Mouse (Mus musculus) embryo, embryonic 9.5 days (tissue): ENCODE results near the gene Atg9a.
A peak's percentile ranks its signal among the peaks of the same experiment; 100 is the strongest.

Experiments used
- DNase-seq: peaks from one replicate; pipeline ENCODE4 v3.0.0-alpha.2; 2017; ENCODE audit errors: extremely low spot score

Atg9a gene

GRCm38 (mm10) chr1:75215785-75216184 is 23.8 kb upstream of the Atg9a start:
- no peak for DNase-seq

DNA sequence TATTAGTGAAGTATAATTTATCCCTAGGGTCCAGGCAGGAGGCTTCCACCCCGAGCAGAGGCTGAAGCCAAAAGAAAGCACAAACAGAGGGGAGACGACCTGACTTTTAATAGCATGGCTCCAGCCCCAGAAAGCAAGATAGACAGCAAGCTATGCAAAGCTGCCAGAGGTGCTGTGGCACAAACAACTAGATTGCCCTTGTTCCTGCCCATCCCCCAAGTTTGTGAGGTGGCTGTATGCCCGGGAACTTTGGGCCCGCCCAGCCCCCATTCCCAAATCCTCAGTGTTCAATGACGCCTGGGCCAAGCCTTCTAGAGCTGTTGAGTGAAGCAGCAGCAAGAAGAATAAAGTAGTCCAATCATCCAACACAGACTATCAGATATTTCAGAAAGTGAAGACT is 22.9 kb upstream of the Atg9a start:
- DNase-seq: no peak

GRCm38 (mm10) chr1:75214442-75214841 is 22.4 kb upstream of the Atg9a start:
- DNase-seq: no peak

GRCm38 (mm10) chr1:75213096-75213495 is 21.1 kb upstream of the Atg9a start:
- no peak for DNase-seq

GRCm38 (mm10) chr1:75212542-75212941 is 20.5 kb upstream of the Atg9a start:
- DNase-seq: no peak

- DNase-seq: no peak
Measured at GRCm38 (mm10) chr1:75211141-75211708, 19.2 kb upstream of the Atg9a start.

DNA sequence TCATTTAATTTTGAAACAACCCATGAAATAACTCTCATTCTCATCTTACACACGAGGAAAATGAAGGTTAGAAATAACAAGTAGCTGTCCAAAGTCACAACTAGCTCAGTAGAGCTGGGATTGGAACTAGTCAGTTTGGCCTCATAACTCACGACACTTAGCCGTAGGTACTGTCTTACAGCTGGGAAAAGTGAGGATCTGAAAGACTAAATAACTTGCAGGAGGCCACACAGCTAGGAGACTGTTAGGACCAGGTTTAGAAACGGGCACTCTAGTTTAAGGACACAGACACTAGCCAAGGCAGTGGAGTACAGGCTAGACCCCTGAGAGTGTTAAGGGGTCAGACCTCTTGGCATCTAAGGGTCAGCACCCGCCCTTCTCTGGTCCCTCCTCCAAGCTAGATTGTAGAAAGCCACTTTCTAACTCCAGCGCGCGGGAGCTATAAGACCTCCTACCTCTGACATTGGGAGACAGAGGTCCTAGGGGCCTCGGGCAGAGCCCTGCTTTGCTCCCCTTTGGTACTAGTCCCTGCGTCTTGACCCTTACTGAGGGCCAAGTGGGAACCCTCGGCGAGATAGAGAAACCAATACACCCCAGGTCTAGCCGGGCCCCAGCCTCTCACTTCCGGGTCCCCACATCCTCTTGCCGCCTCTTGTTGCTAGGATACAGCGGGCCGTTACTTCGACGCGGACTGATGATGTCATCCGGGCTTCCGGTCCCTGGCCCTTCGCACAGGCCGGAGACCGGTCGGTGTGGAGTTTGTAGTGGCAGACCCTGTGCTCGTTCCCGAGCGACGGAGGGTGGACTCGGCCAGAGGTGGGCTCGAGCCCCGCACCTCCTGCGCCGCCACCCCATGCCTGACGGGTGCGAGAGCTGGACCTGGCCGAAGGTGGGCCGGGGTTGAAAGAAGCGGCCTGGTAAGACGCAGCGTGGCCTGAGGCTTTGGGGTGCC is 18.4 kb upstream of the Atg9a start, which contains the start of the genes Glb1l and Stk16:
TSS of gene Glb1l (minus strand) at position 678 of the 952 bp plus-strand sequence.
TSS of gene Stk16 (plus strand) at position 703 of the 952 bp plus-strand sequence.
- peak; percentile 95 for DNase-seq

- peak; percentile 35 for DNase-seq
Measured at GRCm38 (mm10) chr1:75208967-75209678, 17.1 kb upstream of the Atg9a start.

GRCm38 (mm10) chr1:75201236-75201635 is 9.2 kb upstream of the Atg9a start:
- no peak for DNase-seq

- DNase-seq: no peak
Measured at GRCm38 (mm10) chr1:75192452-75192851, 456 bp upstream of the Atg9a start.

DNA sequence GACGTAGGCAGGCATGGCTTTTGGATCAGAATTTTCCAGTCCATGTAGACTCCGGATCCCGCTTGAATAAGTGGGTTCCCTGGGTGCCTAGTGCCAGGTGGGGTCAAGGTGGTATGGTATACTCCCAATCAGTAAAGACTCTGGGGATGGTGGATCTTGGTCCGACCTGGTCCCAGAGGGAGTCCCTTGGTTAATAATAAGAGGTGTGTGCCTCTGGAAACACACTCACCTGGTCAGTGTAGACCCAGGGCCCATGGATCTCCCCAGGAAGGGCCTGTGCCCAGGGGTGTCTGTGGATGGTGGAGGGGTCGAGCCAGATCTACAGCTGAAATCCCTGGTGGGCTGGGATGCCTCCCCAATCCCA is 756 bp downstream of the Atg9a start:
- DNase-seq: no peak

DNA sequence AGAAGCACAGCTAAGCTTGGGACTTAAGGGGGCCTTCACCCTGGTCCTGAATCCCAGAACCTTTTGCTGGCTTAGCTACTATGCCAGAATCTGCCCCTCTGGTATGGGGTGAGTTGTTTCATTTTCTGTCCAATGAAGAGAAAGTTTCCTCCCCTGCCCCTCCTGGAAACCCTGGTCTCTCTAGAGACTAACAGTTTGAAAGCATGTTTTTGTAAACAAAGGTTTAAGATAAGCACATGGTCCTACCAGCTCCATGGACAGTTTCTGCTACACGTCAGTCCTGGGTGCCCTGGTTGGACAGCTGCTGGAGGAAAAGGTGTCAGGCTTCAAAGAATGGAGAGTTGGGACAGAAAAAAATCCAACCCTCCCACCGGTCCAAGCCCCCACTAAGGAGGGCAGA is 1.4 kb downstream of the Atg9a start:
- no peak for DNase-seq

DNA sequence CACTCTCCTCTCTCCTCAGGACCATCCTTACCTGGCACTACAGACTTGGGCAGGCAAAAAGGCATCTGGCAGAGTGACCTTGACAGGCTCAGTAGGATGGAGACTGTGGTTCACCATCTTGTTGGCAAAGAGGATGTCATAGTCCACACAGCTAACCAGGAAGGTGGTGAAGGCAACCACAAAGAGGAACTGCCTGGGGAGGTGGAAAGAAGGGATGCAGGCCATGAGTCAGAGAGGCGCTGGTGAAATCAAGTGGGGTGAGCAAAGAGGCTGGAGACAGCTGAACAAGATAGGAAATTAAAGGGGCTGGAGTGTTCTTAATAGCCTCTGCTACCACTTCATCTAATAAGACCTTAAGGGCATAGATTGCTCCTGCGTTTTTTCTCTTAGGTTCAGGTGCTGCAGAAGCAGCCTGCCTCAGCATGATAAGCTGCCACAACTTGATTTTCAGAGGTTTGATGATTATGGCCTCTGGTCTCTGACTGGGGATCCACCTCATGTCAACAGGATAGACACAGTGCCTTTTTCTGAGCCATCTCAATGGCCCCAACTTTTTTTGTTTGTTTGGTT is 4.0 kb downstream of the Atg9a start:
- no peak for DNase-seq

DNA sequence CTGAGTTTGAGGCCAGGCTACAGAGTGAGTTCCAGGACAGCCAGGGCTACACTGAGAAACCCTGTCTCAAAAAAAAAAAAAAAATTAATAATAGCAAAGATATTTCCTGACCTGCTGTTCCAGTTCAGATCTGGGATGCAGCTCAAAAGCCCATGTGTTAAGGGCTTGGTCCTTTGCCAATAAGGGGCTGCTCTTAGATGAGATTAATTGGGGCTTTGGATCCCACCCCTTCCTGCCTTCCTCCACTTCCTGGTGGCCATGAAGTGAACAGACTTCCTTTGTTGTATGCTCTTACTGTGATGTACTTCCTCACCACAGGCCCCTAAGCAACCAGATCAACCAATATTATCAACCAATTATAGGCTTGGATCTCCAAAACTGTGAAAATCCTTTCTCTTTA is 4.9 kb downstream of the Atg9a start:
- no peak for DNase-seq

DNA sequence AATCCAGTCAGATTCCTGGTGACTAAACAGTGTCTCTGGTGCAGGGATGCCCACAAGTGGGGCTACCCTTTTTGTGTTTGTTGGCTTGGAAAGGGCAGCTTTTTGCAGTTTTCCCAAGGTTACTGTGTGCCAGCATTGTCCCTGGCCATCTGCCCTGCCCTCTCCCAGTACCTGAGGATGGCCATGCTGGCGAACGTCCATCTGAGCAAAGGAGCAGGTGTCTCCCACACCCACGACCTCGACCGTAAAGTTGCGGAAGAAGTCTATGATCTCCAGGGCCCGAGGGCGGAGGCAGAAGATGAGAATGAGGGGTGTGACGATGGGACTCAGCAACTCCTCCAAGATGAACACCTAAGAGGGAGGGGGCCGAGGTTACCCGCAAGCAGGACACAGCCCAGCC is 6.5 kb downstream of the Atg9a start:
- DNase-seq: no peak

DNA sequence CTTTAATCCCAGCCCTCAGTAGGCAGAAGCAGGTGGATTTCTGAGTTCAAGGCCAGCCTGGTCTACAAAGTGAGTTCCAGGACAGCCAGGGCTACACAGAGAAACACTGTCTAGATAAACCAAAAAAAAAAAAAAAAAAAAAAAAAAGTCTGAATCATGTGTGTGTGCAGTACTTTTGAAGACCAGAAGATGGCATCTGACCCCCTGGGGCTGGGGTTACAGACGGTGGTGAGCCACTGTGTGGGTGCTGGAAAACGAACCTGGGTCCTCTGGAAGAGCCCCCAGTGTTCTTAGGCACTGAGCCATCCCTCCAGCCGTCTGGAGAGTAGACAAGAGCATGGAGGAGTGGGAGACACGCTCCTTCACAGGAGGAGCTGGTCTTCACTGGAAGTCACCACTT is 9.8 kb downstream of the Atg9a start:
- DNase-seq: no peak

- DNase-seq: no peak
Measured at GRCm38 (mm10) chr1:75181377-75181870, 10.6 kb downstream of the Atg9a start.

DNA sequence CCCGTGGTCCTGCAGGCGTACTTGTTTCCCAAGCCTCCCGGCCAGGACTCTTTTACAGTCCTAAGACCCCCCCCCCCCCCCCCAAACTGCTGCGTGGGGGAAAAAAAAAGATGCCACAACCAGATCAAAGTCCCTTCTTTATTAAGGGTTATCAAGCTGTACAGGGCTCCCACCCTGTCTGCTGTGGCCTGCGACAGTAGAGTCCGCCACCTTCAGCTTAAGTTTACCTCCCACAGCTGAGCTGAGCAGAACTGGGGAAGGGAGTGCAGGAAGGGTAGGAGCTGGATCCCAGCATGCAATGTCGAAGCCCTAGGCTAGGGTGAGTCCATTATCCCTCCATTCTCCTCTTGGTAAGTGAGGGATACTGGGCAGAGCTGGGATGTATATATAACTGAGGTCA is 11.3 kb downstream of the Atg9a start:
- no peak for DNase-seq

- DNase-seq: peak; percentile 89
Measured at GRCm38 (mm10) chr1:75180105-75180590, 11.8 kb downstream of the Atg9a start, which contains the start of gene Abcb6. Gene Abcb6, minus strand, starts transcription at chr1:75180392.

DNA sequence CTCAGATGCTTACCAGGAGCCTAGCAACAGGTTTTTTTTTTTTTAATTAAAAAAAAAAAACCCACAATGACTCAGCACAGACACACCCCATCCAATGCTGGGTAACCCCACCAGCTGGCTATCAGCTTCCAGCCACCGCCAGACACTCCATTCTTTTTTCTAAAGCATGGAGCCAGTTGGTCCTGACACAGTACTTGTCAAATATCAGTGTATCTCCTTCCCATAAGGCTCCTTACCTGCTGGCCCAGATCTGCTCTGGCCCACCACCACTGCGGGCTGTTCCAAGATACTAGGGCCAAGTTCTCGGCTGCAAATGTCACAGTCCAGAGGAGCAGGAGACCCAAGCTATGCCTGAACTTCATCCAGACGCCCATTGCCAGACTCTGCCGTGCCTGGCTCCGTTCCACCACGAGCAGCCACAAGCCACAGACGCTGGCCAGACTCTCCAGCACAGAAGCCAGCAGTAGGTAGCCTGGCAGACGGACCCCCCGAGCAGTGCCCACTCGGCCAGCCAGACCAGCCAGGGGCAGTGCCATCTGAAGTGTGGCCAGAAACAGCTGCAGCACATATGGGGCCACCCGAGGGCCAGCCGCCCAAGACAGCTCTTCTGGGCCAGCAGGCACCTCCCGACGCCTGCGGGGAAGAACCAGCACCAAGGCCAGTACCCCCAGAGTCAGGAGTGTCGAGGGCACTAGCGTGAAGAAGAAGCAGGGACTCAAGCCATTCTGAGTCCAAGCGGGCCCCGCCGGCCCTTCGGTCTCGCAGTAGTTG is 12.5 kb downstream of the Atg9a start:
- peak; percentile 8 for DNase-seq
